In genomic region chr2:58523097-58523496, GRCm38 (mm10) we compare ENCODE assay signal across 33 mouse cellular contexts. TPM values are rescaled to one million over a fixed set of nuclear protein-coding genes. Genes with fewer than 3 reads are reported as not detected.
DNase-seq lines count a peak whose midpoint lies in the region; ATAC-seq and TF ChIP-seq lines count a peak whose summit lies in the region.
"Had no signal": no experiment of that assay in that cellular context is flagged by ENCODE, and none has a peak within 500 bp of the region (broad histone marks: within the 10 kb centered on the region; RNA-seq: fewer than 3 reads in every experiment).

No protein-coding gene starts in this region.

- WGBS in kidney, embryonic 15.5 days: 51% methylated on average over 12 of the region's 12 CpGs

- no peaks in the 10 kb centered on the region for H3K36me3 ChIP-seq in kidney, embryonic 15.5 days
- H3K36me3 ChIP-seq: embryonic facial prominence, embryonic 12.5 days; forebrain, embryonic 10.5 days; G1E; heart, embryonic 10.5 days; heart, embryonic 13.5 days; hindbrain, embryonic 12.5 days; hindbrain, embryonic 15.5 days had no signal

- no peak overlapping the region for H3K9ac ChIP-seq in kidney, embryonic 15.5 days
- H3K9ac ChIP-seq: embryonic facial prominence, embryonic 12.5 days; forebrain, embryonic 13.5 days; heart, embryonic 13.5 days; hindbrain, embryonic 12.5 days; hindbrain, embryonic 15.5 days had no signal

- H3K4me2 ChIP-seq in kidney, embryonic 15.5 days: no peak overlapping the region
- H3K4me2 ChIP-seq: embryonic facial prominence, embryonic 12.5 days; forebrain, embryonic 13.5 days; heart, embryonic 13.5 days; hindbrain, embryonic 12.5 days; hindbrain, embryonic 15.5 days had no signal

- intact Hi-C loops in gastrocnemius, adult 2 months (cut with DNase I): no loop called here

- H3K4me1 ChIP-seq in kidney, embryonic 15.5 days: peaks cover 43% of the 10 kb centered on the region

- no peaks in the 10 kb centered on the region for H3K27me3 ChIP-seq in kidney, embryonic 15.5 days
- H3K27me3 ChIP-seq: CH12.LX; embryonic facial prominence, embryonic 12.5 days; forebrain, embryonic 13.5 days; heart, embryonic 13.5 days; hindbrain, embryonic 12.5 days; hindbrain, embryonic 15.5 days; Patski had no signal

- peak overlapping the region; percentile 21; the same call in 1 of the 2 replicates for H3K27ac ChIP-seq in gastrocnemius, adult 2 months
- H3K27ac ChIP-seq in kidney, embryonic 15.5 days: peak overlapping the region; percentile 13; the same call in 1 of the 2 replicates
- H3K27ac ChIP-seq: embryonic facial prominence, embryonic 12.5 days; forebrain, embryonic 10.5 days; forebrain, embryonic 13.5 days; heart, embryonic 10.5 days; heart, embryonic 13.5 days; hindbrain, embryonic 12.5 days; hindbrain, embryonic 15.5 days had no signal

- no peaks in the 10 kb centered on the region for H3K9me3 ChIP-seq in kidney, embryonic 15.5 days (replicated peaks)
- H3K9me3 ChIP-seq: embryonic facial prominence, embryonic 12.5 days; forebrain, embryonic 10.5 days; forebrain, embryonic 13.5 days; heart, embryonic 10.5 days; heart, embryonic 13.5 days; hindbrain, embryonic 12.5 days; hindbrain, embryonic 15.5 days had no signal

- ATAC-seq in kidney, embryonic 15.5 days (replicated peaks; ENCODE audit: low FRiP score): no peak; the same call in 1 of the 2 replicates
- ATAC-seq: forebrain, embryonic 13.5 days; forebrain, embryonic 16.5 days had no signal

- no peak for TF ChIP-seq CTCF in gastrocnemius, adult 2 months (IDR thresholded peaks at IDR 0.05)

- DNase-seq in gastrocnemius, adult 2 months: no peak
- no peak for DNase-seq in gastrocnemius, adult 8-10 months (ENCODE audit: low spot score in 2 of 2)
- DNase-seq in kidney, postnatal 10 days: no peak
- DNase-seq in gonadal fat pad, adult 2 months (ENCODE audit: low read depth): peak; percentile 73
- no peak for DNase-seq in testis, postnatal 14 days (ENCODE audit: low spot score)
- DNase-seq in left cerebral cortex, adult 18-20 months (ENCODE audit: low spot score in 2 of 2): no peak
- DNase-seq: adrenal gland, postnatal 10 days; adrenal gland, postnatal 36 days; B cell, adult 2 months; cerebellum, adult 18-20 months; cerebellum, adult 9-10 months; cerebellum, postnatal 14 days; gastrocnemius, postnatal 25 days had no signal

- H3K4me3 ChIP-seq in gastrocnemius, adult 2 months: no peak overlapping the region
- H3K4me3 ChIP-seq in kidney, embryonic 15.5 days (replicated peaks): no peak overlapping the region
- H3K4me3 ChIP-seq: embryonic facial prominence, embryonic 12.5 days; erythroblast, embryonic 14.5 days; forebrain, embryonic 10.5 days; forebrain, embryonic 13.5 days; heart, embryonic 10.5 days; heart, embryonic 13.5 days; hindbrain, embryonic 12.5 days; hindbrain, embryonic 15.5 days had no signal

RNA-seq across cellular contexts. Expression of gene Acvr1, which starts 43.9 kb away (rescaled TPM):
- total RNA-seq in gastrocnemius, adult 2 months (2021): 10 to 100 TPM; 17.6 to 23.2 TPM
- total RNA-seq in gastrocnemius, adult 8-10 months (2022): 10 to 100 TPM; 15.6 to 29.8 (median 19.0) TPM
- polyA plus RNA-seq in kidney, embryonic 15.5 days (2015; fragmentation: Nextera tagmentation; extraction: Ambion mirVana): 5.2 and 5.7 TPM in 2 replicates
- polyA plus RNA-seq in gonadal fat pad, adult 2 months (2012; rRNA removed): 7.8 and 12.4 TPM in 2 replicates
- 10 to 100 TPM; 32.2 to 32.8 TPM for total RNA-seq in left cerebral cortex, adult 18-20 months (2021)
- total RNA-seq: CH12.LX had no signal
- polyA plus RNA-seq: erythroblast, embryonic 14.5 days; G1E had no signal

RNA-seq across cellular contexts. Expression of gene Upp2, which starts 44.0 kb away (rescaled TPM):
- 1 to 10 TPM; 2.0 to 2.4 TPM for total RNA-seq in gastrocnemius, adult 2 months (2021)
- total RNA-seq in gastrocnemius, adult 8-10 months (2022): 1 to 10 TPM; 1.5 to 2.8 (median 2.2) TPM
- 7.7 and 7.8 TPM in 2 replicates for polyA plus RNA-seq in kidney, embryonic 15.5 days (2015; fragmentation: Nextera tagmentation; extraction: Ambion mirVana)
- 4.9 and 6.6 TPM in 2 replicates for polyA plus RNA-seq in gonadal fat pad, adult 2 months (2012; rRNA removed)
- total RNA-seq in left cerebral cortex, adult 18-20 months (2021): 10 to 100 TPM; 32.6 to 35.2 TPM
- total RNA-seq: CH12.LX; hematopoietic stem cell, adult 5-6 weeks had no signal
- polyA plus RNA-seq: erythroblast, embryonic 14.5 days; G1E had no signal

RNA-seq across cellular contexts. Expression of gene Gm17409, which starts 53.2 kb away (rescaled TPM):
- total RNA-seq in gastrocnemius, adult 2 months (2021): not detected
- not detected for total RNA-seq in gastrocnemius, adult 8-10 months (2022)
- not detected in 2 replicates for polyA plus RNA-seq in kidney, embryonic 15.5 days (2015; fragmentation: Nextera tagmentation; extraction: Ambion mirVana)
- polyA plus RNA-seq in gonadal fat pad, adult 2 months (2012; rRNA removed): not detected in 2 replicates
- not detected for total RNA-seq in left cerebral cortex, adult 18-20 months (2021)
- total RNA-seq: adrenal gland, adult 18-20 months; adrenal gland, postnatal 10 days; adrenal gland, postnatal 36 days; CH12.LX; G1E; gastrocnemius, adult 18-20 months; gastrocnemius, postnatal 25 days; granulocyte monocyte progenitor cell, adult 5-6 weeks; heart, postnatal 25 days; hematopoietic stem cell, adult 5-6 weeks had no signal
- polyA plus RNA-seq: embryonic facial prominence, embryonic 12.5 days; erythroblast, embryonic 14.5 days; forebrain, embryonic 10.5 days; forebrain, embryonic 13.5 days; G1E; heart, embryonic 10.5 days; heart, postnatal 0 days; hindbrain, embryonic 12.5 days; hindbrain, embryonic 15.5 days; intestine, embryonic 14.5 days; Patski had no signal

Comparison
In these comparisons a context has a peak if more than half of its experiments do, and no peak if none do; other contexts are left out.
1. RNA of gene Upp2, which starts 44.0 kb away (total RNA-seq): 32.6 to 35.2 TPM in left cerebral cortex, adult 18-20 months; 1.5 to 2.8 TPM in gastrocnemius, adult 8-10 months and 2.0 to 2.4 TPM in gastrocnemius, adult 2 months; every median in the first group is over 4 times any median in the second.